Mouse (Mus musculus) hindbrain, postnatal 0 days (tissue): ENCODE data around the gene Cacfd1. TPM values are rescaled to one million over a fixed set of nuclear protein-coding genes. Genes with fewer than 3 reads are reported as not detected.

ENCODE experiments used
- ATAC-seq: fragments of 200-750 bp; cut with Nextera tagmentation; 2 replicates; pipeline ENCODE4 v1.8.0; 2017; ENCODE audit warnings: mild to moderate bottlenecking, moderate TSS enrichment, moderate library complexity
- DNase-seq: peaks from one replicate; pipeline ENCODE4 v3.0.0-alpha.2; 2015; ENCODE audit warnings: low spot score
- H3K27ac ChIP-seq: fragments of 300-500 bp; sonication (generic); 2 replicates; pipeline ENCODE4 v1.5.1; 2014; ENCODE audit warnings: mild to moderate bottlenecking
- H3K27me3 ChIP-seq: fragments of 300-500 bp; sonication (generic); 2 replicates; pipeline ENCODE4 v1.6.1; 2014; ENCODE audit warnings: low read length, mixed read lengths; ENCODE audit not compliant: insufficient read depth
- H3K36me3 ChIP-seq: fragments of 300-500 bp; sonication (generic); 2 replicates; pipeline ENCODE4 v1.6.1; 2014; ENCODE audit warnings: low read length, mixed read lengths; ENCODE audit not compliant: insufficient read depth
- H3K4me1 ChIP-seq: fragments of 300-500 bp; sonication (generic); 2 replicates; pipeline ENCODE4 v1.6.1; 2014; ENCODE audit warnings: antibody characterized with exemption, low read length, mixed read lengths; ENCODE audit not compliant: insufficient read depth
- H3K4me2 ChIP-seq: fragments of 300-500 bp; sonication (generic); 2 replicates; pipeline ENCODE4 v1.6.1; 2014; ENCODE audit warnings: low read depth, mild to moderate bottlenecking, low read length, moderate library complexity, mixed read lengths
- H3K4me3 ChIP-seq: fragments of 300-500 bp; sonication (generic); 2 replicates; pipeline ENCODE4 v1.5.1; 2014; ENCODE audit warnings: low read length
- H3K9ac ChIP-seq: fragments of 300-500 bp; sonication (generic); replicated peaks from 2 replicates; pipeline ENCODE4 v1.6.1; 2014; ENCODE audit warnings: mild to moderate bottlenecking, low read length, moderate library complexity, mixed read lengths
- H3K9me3 ChIP-seq: fragments of 300-500 bp; sonication (generic); 2 replicates; pipeline ENCODE4 v1.6.1; 2016; ENCODE audit warnings: low read length, mixed read lengths
- CTCF ChIP-seq: IDR thresholded peaks from 2 replicates; pipeline ENCODE4 v1.5.1; 2016; ENCODE audit warnings: antibody characterized with exemption, control low read depth, low read depth
- WGBS: fragments of 180-500 bp; shearing (Covaris S2); extraction: QIAGEN DNeasy Blood & Tissue Kit; methylation state at CpG from one replicate; pipeline ENCODE4 v1.1.7; 2014; 5-methylcytosine and 5-hydroxymethylcytosine counted together
- polyA plus RNA-seq: library from polyadenylated mRNA; unstranded; fragments of >200 nt; fragmentation: Nextera tagmentation; extraction: Ambion mirVana; gene quantifications from 2 replicates; pipeline ENCODE4 v1.2.1, GENCODE M21; 2015
- total RNA-seq: library from RNA; depleted of rRNA; stranded (reverse); fragments of >200 nt; gene quantifications from 2 replicates; pipeline ENCODE4 v1.2.3, GENCODE M21; 2014; rRNA removed

Gene Cacfd1
- total RNA-seq = 50.1 and 50.4 TPM in 2 replicates
- 89.1 and 90.6 TPM in 2 replicates for polyA plus RNA-seq

GRCm38 (mm10) chr2:27009714-27010244, at the start of gene Cacfd1:
Cacfd1 (plus strand) TSS chr2:27009926.
- peak within 1 kb of the TSS; percentile 60 for H3K4me3 ChIP-seq
- ATAC-seq (peak; percentile 97), DNase-seq (peak; percentile 94)
- H3K9me3 ChIP-seq = no peaks in the 10 kb centered on the region
- no peaks in the 10 kb centered on the region for H3K27me3 ChIP-seq
- WGBS = 0% methylated on average over 43 of the region's 43 CpGs
- H3K27ac ChIP-seq = peak within 1 kb of the TSS; percentile 88
- H3K9ac ChIP-seq = peak within 1 kb of the TSS; percentile 86
- H3K36me3 ChIP-seq = peaks cover 12% of the 10 kb centered on the region
- peak within 1 kb of the TSS; percentile 85 for H3K4me2 ChIP-seq
- peak; percentile 20; the same call in 1 of the 2 replicates for TF ChIP-seq CTCF
- H3K4me1 ChIP-seq = peaks cover 13% of the 10 kb centered on the region

GRCm38 (mm10) chr2:26960756-26961155, 49.0 kb upstream of the Cacfd1 start:
- Histone ChIP-seq H3K4me3 (no peak overlapping the region), H3K9me3 (no peaks in the 10 kb centered on the region), H3K36me3 (peaks cover 33% of the 10 kb centered on the region), H3K4me1 (peaks cover 11% of the 10 kb centered on the region), H3K4me2 (no peak overlapping the region), H3K9ac (no peak overlapping the region), H3K27me3 (no peaks in the 10 kb centered on the region), H3K27ac (no peak overlapping the region)
- WGBS = 61% methylated on average over 4 of the region's 4 CpGs
- no peak for ATAC-seq
- peak; percentile 65 for TF ChIP-seq CTCF
- peak; percentile 46 for DNase-seq

- Histone ChIP-seq H3K27me3 (no peaks in the 10 kb centered on the region), H3K9ac (peak within 1 kb of the TSS; percentile 64), H3K36me3 (peaks cover 9% of the 10 kb centered on the region; the same call in 1 of the 2 replicates), H3K4me1 (peaks cover 11% of the 10 kb centered on the region), H3K27ac (peak within 1 kb of the TSS; percentile 96), H3K4me3 (peak within 1 kb of the TSS; percentile 55), H3K9me3 (no peaks in the 10 kb centered on the region), H3K4me2 (peak within 1 kb of the TSS; percentile 71)
- TF ChIP-seq CTCF = no peak
- peak; percentile 98 for ATAC-seq
- WGBS = under 1% methylated on average over 47 of the region's 50 CpGs
- DNase-seq = peak; percentile 98
These were observed 45.6 kb upstream of the Cacfd1 start, which contains the start of gene Rexo4 for GRCm38 (mm10) chr2:26963923-26964723. Rexo4 (minus strand) TSS chr2:26964386.

DNA sequence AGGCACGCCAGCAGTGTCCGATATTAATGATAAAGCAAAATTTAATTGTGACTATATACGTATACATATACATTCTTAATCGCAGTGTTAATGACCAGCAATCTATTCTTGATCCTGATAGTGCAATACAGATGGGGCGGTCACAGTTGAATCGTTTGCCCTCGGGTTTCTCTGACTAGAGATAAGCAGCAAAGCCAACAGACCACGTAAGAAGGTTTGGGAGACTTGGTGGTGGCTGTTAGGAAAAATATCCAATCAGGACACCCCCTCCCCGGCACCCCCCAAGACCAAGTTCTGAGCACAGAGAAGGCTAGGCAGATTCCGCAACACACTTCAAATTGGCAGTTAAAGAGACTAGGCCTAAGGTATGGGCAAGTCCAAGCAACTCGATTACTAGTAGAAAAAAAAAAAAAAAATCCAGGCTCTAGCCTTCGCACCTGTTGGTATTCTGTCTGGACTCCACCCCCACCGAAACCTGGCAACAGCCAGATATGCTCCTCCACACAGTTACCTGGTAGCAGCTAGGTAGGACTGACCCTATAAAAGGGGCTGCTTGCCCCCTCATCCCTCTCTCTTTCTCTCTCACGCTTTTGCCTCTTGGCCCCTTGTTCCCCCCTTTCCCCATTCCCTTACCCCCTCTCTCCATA, 44.9 kb upstream of the Cacfd1 start:
- 21% methylated on average over 14 of the region's 14 CpGs for WGBS

DNA sequence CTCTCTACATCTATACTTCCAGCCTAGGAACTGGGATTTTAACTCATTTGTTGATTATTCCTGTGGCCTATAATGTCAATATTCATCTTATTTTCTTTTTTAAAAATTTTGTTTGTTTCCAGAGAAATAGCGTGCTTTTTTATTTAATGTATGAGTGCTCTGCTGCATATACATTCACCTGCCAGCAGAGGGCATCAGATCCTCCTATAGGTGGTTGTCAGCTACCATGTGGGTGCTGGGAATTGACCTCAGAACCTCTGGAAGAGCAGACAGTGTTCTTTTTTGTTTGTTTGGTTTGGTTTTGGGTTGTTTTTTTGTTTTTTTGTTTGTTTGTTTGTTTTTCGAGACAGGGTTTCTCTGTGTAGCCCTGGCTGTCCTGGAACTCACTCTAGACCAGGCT, 42.5 kb upstream of the Cacfd1 start:
- Histone ChIP-seq H3K4me3 (no peak overlapping the region), H3K36me3 (no peaks in the 10 kb centered on the region), H3K4me2 (no peak overlapping the region), H3K27me3 (no peaks in the 10 kb centered on the region), H3K9me3 (no peaks in the 10 kb centered on the region), H3K27ac (no peak overlapping the region), H3K9ac (no peak overlapping the region), H3K4me1 (peaks cover 5% of the 10 kb centered on the region)
- peak; percentile 20; the same call in 1 of the 2 replicates for TF ChIP-seq CTCF
- DNase-seq (no peak), ATAC-seq (no peak)
- WGBS = 80% methylated on average over 2 of the region's 2 CpGs

More for the DNA sequence above, 44.9 kb upstream of the Cacfd1 start:
- H3K27me3 ChIP-seq = no peaks in the 10 kb centered on the region
- peak overlapping the region; percentile 71 for H3K4me2 ChIP-seq
- H3K9me3 ChIP-seq = no peaks in the 10 kb centered on the region
- peak overlapping the region; percentile 55 for H3K4me3 ChIP-seq
- peak overlapping the region; percentile 96 for H3K27ac ChIP-seq
- peaks cover 7% of the 10 kb centered on the region; the same call in 1 of the 2 replicates for H3K36me3 ChIP-seq
- no peak for ATAC-seq
- TF ChIP-seq CTCF = no peak
- H3K9ac ChIP-seq = peak overlapping the region; percentile 64
- DNase-seq = no peak
- peaks cover 11% of the 10 kb centered on the region for H3K4me1 ChIP-seq

DNA sequence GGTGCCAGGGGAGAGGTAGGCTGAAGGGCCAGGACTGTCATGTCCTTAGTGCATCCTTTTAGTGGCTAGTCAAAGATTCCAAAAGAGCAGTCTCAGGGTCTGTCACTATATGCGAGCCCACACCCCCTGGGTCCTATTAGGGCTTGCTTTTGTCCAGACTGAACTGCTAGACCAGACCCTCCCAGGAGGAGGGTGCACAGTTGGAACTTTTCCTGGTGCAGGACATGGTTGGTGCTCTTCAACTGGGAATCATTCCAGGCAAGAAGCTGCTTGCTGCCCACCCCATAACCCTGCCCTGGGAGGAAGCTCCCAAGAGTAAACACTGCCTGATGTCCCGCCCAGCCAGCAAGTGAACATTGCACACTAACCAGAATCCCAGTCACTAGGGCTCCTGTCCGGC, 36.6 kb upstream of the Cacfd1 start, which contains the start of gene Adamts13:
Gene Adamts13 (plus strand): TSS at position 301 of the 400 bp plus-strand sequence.
- Histone ChIP-seq H3K4me3 (no peak within 1 kb of the TSS), H3K9ac (no peak within 1 kb of the TSS)
- WGBS = 59% methylated on average over 3 of the region's 3 CpGs

More for the DNA sequence above, 36.6 kb upstream of the Cacfd1 start, which contains the start of gene Adamts13:
- DNase-seq = no peak
- Histone ChIP-seq H3K4me2 (no peak within 1 kb of the TSS), H3K4me1 (no peaks in the 10 kb centered on the region), H3K27me3 (no peaks in the 10 kb centered on the region), H3K9me3 (no peaks in the 10 kb centered on the region), H3K27ac (no peak within 1 kb of the TSS), H3K36me3 (no peaks in the 10 kb centered on the region)
- no peak for ATAC-seq
- no peak for TF ChIP-seq CTCF
